ENCODE assay signal across 11 mouse cellular contexts in the genomic region with DNA sequence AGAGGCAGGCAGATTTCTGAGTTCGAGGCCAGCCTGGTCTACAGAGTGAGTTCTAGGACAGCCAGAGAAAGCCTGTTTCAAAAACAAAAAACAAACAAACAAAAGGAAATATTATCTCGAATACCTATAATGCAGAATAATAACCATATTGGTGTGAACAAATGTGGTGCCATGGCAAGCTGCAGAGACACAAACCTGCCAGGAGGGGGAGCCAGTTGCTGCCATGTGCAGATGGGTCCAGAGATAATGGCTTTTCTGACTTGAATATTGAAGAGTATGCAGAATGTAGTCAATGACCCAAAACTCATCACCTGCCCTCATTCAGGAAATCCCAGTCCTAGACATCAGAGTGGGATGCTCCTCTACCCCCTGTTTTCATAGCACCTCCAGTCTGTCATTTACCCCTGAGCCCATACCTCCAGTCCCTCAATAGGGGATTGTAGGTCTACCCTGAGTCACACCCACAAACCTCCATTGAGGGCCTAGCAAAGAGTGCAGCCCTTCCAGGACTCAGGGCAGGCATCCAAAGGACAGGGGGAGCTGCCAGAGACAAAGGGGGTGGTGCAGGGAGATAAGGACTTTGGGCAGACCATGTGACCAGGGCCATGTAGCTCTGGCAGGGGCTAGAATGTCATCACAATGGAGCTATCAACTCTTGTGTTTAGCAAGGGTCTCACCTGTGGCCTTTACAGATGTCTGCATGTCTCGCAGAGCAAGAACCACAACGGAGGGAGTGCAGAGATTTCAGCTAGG.
DNase-seq lines count a peak whose midpoint lies in the region; ATAC-seq and TF ChIP-seq lines count a peak whose summit lies in the region.
"Had no signal": no experiment of that assay in that cellular context is flagged by ENCODE, and none has a peak within 500 bp of the region (broad histone marks: within the 10 kb centered on the region; RNA-seq: fewer than 3 reads in every experiment).

No protein-coding gene starts in this region.

- 89% methylated on average over 4 of the region's 4 CpGs for WGBS in heart, embryonic 10.5 days
- 77% methylated on average over 4 of the region's 4 CpGs for WGBS in lung, embryonic 14.5 days
- 69% methylated on average over 4 of the region's 4 CpGs for WGBS in bone marrow, adult 2 months

- DNase-seq in heart, embryonic 10.5 days (ENCODE audit: low spot score) = peak; percentile 58
- no peak for DNase-seq in heart, postnatal 25 days (ENCODE audit: low spot score)
- DNase-seq in lung, embryonic 14.5 days = no peak
- DNase-seq in lung, postnatal 25 days (ENCODE audit: low spot score) = no peak
- peak; percentile 44 for DNase-seq in retina, embryonic 14.5 days (ENCODE audit: low spot score)
- no peak for DNase-seq in frontal cortex, postnatal 25 days (ENCODE audit: low spot score in 2 of 2)
- DNase-seq: cerebellum, adult 9-11 months; thymus, postnatal 25 days had no signal

- no peak overlapping the region for H3K9ac ChIP-seq in lung, embryonic 14.5 days
- H3K9ac ChIP-seq: heart, embryonic 13.5 days; hindbrain, embryonic 15.5 days had no signal

- no peaks in the 10 kb centered on the region for H3K27me3 ChIP-seq in heart, embryonic 10.5 days (ENCODE audit: insufficient read depth, poor library complexity, severe bottlenecking)
- H3K27me3 ChIP-seq in lung, embryonic 14.5 days (ENCODE audit: insufficient read depth, low read length) = no peaks in the 10 kb centered on the region
- H3K27me3 ChIP-seq: heart, embryonic 13.5 days; hindbrain, embryonic 15.5 days had no signal

- no peak overlapping the region for H3K4me2 ChIP-seq in lung, embryonic 14.5 days
- H3K4me2 ChIP-seq: heart, embryonic 13.5 days; hindbrain, embryonic 15.5 days had no signal

- 0 out of 2 replicates have a peak, but pooled peaks cover 2% of the 10 kb centered on the region for H3K4me1 ChIP-seq in heart, embryonic 10.5 days
- no peaks in the 10 kb centered on the region for H3K4me1 ChIP-seq in lung, embryonic 14.5 days (ENCODE audit: insufficient read depth)
- no peaks in the 10 kb centered on the region for H3K4me1 ChIP-seq in bone marrow, adult 2 months (ENCODE audit: control insufficient read depth, insufficient read depth, low read length)

- TF ChIP-seq POLR2A in bone marrow, adult 2 months (IDR thresholded peaks at IDR 0.05; ENCODE audit: borderline replicate concordance, control insufficient read depth, low read depth, low read length) = no peak

- no peaks in the 10 kb centered on the region for H3K9me3 ChIP-seq in heart, embryonic 10.5 days
- H3K9me3 ChIP-seq in lung, embryonic 14.5 days (ENCODE audit: low read depth, low read length) = no peaks in the 10 kb centered on the region
- H3K9me3 ChIP-seq: hindbrain, embryonic 15.5 days had no signal

- no peak overlapping the region for H3K4me3 ChIP-seq in heart, embryonic 10.5 days
- H3K4me3 ChIP-seq in lung, embryonic 14.5 days (ENCODE audit: low read depth, low read length) = no peak overlapping the region
- H3K4me3 ChIP-seq in bone marrow, adult 2 months (replicated peaks; ENCODE audit: control insufficient read depth, low read depth, low read length) = no peak overlapping the region
- H3K4me3 ChIP-seq: heart, embryonic 13.5 days; hindbrain, embryonic 15.5 days had no signal

- ATAC-seq in lung, embryonic 14.5 days (ENCODE audit: insufficient read depth) = no peak

- peak; percentile 31 for TF ChIP-seq CTCF in lung, embryonic 14.5 days (IDR thresholded peaks at IDR 0.05; ENCODE audit: low read depth)
- TF ChIP-seq CTCF in bone marrow, adult 2 months (IDR thresholded peaks at IDR 0.05; ENCODE audit: control insufficient read depth, insufficient read depth, low read length) = 0 out of 2 replicates have a peak, but pooled peaks have one; percentile 9

- no peaks in the 10 kb centered on the region for H3K36me3 ChIP-seq in heart, embryonic 10.5 days
- no peaks in the 10 kb centered on the region for H3K36me3 ChIP-seq in lung, embryonic 14.5 days (ENCODE audit: insufficient read depth)
- H3K36me3 ChIP-seq: heart, embryonic 13.5 days; hindbrain, embryonic 15.5 days had no signal

- H3K27ac ChIP-seq in heart, embryonic 10.5 days = no peak overlapping the region
- no peak overlapping the region for H3K27ac ChIP-seq in lung, embryonic 14.5 days (ENCODE audit: low read depth)
- H3K27ac ChIP-seq in bone marrow, adult 2 months (ENCODE audit: control insufficient read depth, insufficient read depth, low read depth, low read length, poor library complexity) = no peak overlapping the region
- H3K27ac ChIP-seq: heart, embryonic 13.5 days; hindbrain, embryonic 15.5 days had no signal

- intact Hi-C loops in heart, postnatal 25 days (cut with DNase I) = no loop called here

Comparison
In these comparisons a context has a peak if more than half of its experiments do, and no peak if none do; other contexts are left out.
1. DNase-seq: peak in heart, embryonic 10.5 days (single experiment) and retina, embryonic 14.5 days (single experiment); none in heart, postnatal 25 days (single experiment), lung, embryonic 14.5 days (single experiment), lung, postnatal 25 days (single experiment) and frontal cortex, postnatal 25 days (0 of 2).